Mouse (Mus musculus) embryonic facial prominence, embryonic 12.5 days (tissue): ENCODE data around the gene Dcx. TPM values are rescaled to one million over a fixed set of nuclear protein-coding genes. Genes with fewer than 3 reads are reported as not detected.

Experiments
- ATAC-seq: fragments of 200-750 bp; cut with Nextera tagmentation; 2 replicates; pipeline ENCODE4 v1.8.0; 2017; ENCODE audit not compliant: insufficient number of reproducible peaks, insufficient read depth, low FRiP score, low TSS enrichment
- H3K27ac ChIP-seq: fragments of 300-500 bp; sonication (generic); 2 replicates; pipeline ENCODE4 v1.5.1; 2016; ENCODE audit warnings: mild to moderate bottlenecking
- H3K27me3 ChIP-seq: fragments of 300-500 bp; sonication (generic); 2 replicates; pipeline ENCODE4 v1.6.1; 2016; ENCODE audit warnings: mild to moderate bottlenecking, moderate library complexity
- H3K36me3 ChIP-seq: fragments of 300-500 bp; sonication (generic); 2 replicates; pipeline ENCODE4 v1.6.1; 2016; ENCODE audit warnings: mild to moderate bottlenecking
- H3K4me1 ChIP-seq: fragments of 300-500 bp; sonication (generic); 2 replicates; pipeline ENCODE4 v1.6.1; 2016
- H3K4me2 ChIP-seq: fragments of 300-500 bp; sonication (generic); replicated peaks from 2 replicates; pipeline ENCODE4 v1.6.1; 2016; ENCODE audit warnings: mild to moderate bottlenecking, moderate library complexity
- H3K4me3 ChIP-seq: fragments of 300-500 bp; sonication (generic); 2 replicates; pipeline ENCODE4 v1.5.1; 2016; ENCODE audit warnings: mild to moderate bottlenecking
- H3K9ac ChIP-seq: fragments of 300-500 bp; sonication (generic); 2 replicates; pipeline ENCODE4 v1.6.1; 2016; ENCODE audit warnings: mild to moderate bottlenecking, moderate library complexity
- H3K9me3 ChIP-seq: fragments of 300-500 bp; sonication (generic); 2 replicates; pipeline ENCODE4 v1.6.1; 2016; ENCODE audit warnings: mild to moderate bottlenecking, moderate library complexity
- WGBS: fragments of 180-500 bp; shearing (Covaris S2); methylation state at CpG from one replicate; pipeline ENCODE4 v1.1.7; 2016; 5-methylcytosine and 5-hydroxymethylcytosine counted together
- polyA plus RNA-seq: library from polyadenylated mRNA; unstranded; fragments of >200 nt; fragmentation: Nextera tagmentation; extraction: Ambion mirVana; gene quantifications from 2 replicates; pipeline ENCODE4 v1.2.1, GENCODE M21; 2016

Dcx gene
- polyA plus RNA-seq, 1 experiment from 2014 or later, result 17.4 TPM

GRCm38 (mm10) chrX:143893180-143893579 is 39.9 kb downstream of the Dcx start:
- Histone ChIP-seq H3K4me3 (no peak overlapping the region), H3K9ac (no peak overlapping the region), H3K36me3 (no peaks in the 10 kb centered on the region), H3K9me3 (no peaks in the 10 kb centered on the region), H3K4me2 (no peak overlapping the region), H3K27ac (no peak overlapping the region), H3K27me3 (peaks cover 3% of the 10 kb centered on the region; the same call in 1 of the 2 replicates), H3K4me1 (no peaks in the 10 kb centered on the region)
- ATAC-seq, result no peak
- WGBS, result 50% methylated on average over 3 of the region's 3 CpGs

GRCm38 (mm10) chrX:143885765-143886164 is 47.3 kb downstream of the Dcx start:
- Histone ChIP-seq H3K36me3 (no peaks in the 10 kb centered on the region), H3K27ac (no peak overlapping the region), H3K9ac (no peak overlapping the region), H3K4me3 (no peak overlapping the region), H3K27me3 (no peaks in the 10 kb centered on the region; the same call in 1 of the 2 replicates), H3K4me1 (no peaks in the 10 kb centered on the region), H3K9me3 (no peaks in the 10 kb centered on the region), H3K4me2 (no peak overlapping the region)
- 25% methylated on average over 4 of the region's 4 CpGs for WGBS
- no peak for ATAC-seq

DNA sequence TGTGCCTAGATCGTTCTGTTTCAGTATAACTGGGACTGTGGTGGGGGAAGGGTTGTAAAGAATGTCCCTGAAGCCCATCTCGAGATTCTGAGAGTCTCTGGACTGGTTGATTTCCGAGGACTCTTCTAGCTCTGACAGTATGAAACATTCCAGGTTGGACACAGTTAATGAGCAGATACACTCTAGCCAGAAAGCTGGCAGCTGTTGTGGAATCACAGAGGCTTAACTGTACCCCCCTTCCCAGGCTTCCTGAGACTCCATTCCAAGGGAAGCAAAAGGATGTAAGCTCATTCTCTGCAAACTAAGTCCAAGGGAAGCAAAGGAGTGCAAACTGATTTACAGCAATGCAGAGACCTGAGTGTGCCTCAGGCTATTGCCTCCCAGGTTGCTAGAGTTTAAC is 48.2 kb downstream of the Dcx start:
- Histone ChIP-seq H3K9ac (no peak overlapping the region), H3K4me2 (no peak overlapping the region), H3K27me3 (no peaks in the 10 kb centered on the region; the same call in 1 of the 2 replicates), H3K4me3 (no peak overlapping the region), H3K9me3 (no peaks in the 10 kb centered on the region), H3K27ac (no peak overlapping the region), H3K36me3 (no peaks in the 10 kb centered on the region), H3K4me1 (no peaks in the 10 kb centered on the region)
- no peak for ATAC-seq
- 20% methylated on average over 3 of the region's 3 CpGs for WGBS

DNA sequence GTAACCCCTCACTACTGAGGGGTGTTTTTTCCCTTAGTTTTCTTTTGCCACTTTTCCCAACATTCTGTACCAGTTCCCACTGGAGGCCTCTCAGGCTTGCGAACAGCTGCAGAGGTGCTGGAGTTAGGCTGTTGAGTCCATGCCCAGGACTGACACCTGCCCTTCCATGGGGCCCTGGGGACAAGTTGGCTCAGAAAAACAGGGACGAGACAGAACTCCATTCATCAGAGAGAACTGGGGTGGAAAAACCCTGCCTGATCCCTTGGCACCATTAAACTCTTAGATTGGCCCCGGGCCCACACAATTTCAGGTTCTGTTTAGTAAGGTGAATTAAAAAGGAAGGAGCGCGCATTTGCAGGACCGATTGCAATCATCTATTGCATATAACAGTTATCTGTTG is 48.8 kb downstream of the Dcx start:
- H3K9ac ChIP-seq, result no peak overlapping the region
- no peaks in the 10 kb centered on the region for H3K4me1 ChIP-seq
- no peak overlapping the region for H3K4me2 ChIP-seq
- H3K36me3 ChIP-seq, result no peaks in the 10 kb centered on the region
- H3K27me3 ChIP-seq, result no peaks in the 10 kb centered on the region; the same call in 1 of the 2 replicates
- WGBS, result 76% methylated on average over 6 of the region's 6 CpGs
- no peak overlapping the region for H3K4me3 ChIP-seq
- ATAC-seq, result no peak
- H3K9me3 ChIP-seq, result no peaks in the 10 kb centered on the region
- H3K27ac ChIP-seq, result no peak overlapping the region

DNA sequence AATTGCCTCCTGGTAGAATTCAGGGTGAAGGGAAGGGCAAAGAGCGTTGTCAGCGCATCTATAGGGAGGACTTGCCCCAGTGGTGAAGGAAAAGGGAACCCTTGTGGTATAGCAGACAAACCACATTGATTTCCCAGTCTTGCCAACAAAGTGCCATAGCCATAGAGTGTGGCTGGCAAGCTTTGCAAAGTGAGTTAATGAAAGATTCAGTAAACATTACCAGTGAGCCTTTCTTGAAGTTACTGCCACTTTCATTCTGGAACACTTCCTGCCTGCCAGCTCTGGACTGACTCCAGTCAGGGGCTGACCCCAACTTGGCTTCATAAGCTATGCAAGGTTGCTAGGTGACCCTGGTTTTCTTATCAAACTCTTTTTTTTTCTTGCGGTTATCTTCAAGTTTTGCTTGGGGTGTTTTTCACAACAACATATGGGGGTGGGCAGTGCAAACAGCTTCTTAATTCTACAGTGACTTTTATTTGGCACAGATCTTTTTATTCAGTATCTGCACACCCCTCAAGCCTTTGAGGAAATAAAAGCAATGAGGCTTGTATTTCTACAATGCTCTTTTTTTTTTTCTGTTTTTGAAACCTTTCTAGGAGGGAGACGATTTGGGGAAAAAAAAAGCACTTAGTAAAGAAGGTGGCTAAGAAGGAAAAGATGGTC is 51.2 kb downstream of the Dcx start:
- Histone ChIP-seq H3K36me3 (no peaks in the 10 kb centered on the region), H3K9me3 (no peaks in the 10 kb centered on the region), H3K27me3 (no peaks in the 10 kb centered on the region), H3K27ac (no peak overlapping the region), H3K9ac (no peak overlapping the region), H3K4me1 (no peaks in the 10 kb centered on the region), H3K4me2 (no peak overlapping the region), H3K4me3 (no peak overlapping the region)
- WGBS, result 86% methylated on average over 4 of the region's 4 CpGs
- no peak for ATAC-seq

GRCm38 (mm10) chrX:143879631-143880030 is 53.5 kb downstream of the Dcx start:
- no peak for ATAC-seq
- Histone ChIP-seq H3K27me3 (no peaks in the 10 kb centered on the region), H3K4me1 (no peaks in the 10 kb centered on the region), H3K4me3 (no peak overlapping the region), H3K9me3 (no peaks in the 10 kb centered on the region), H3K4me2 (no peak overlapping the region), H3K9ac (no peak overlapping the region), H3K36me3 (no peaks in the 10 kb centered on the region), H3K27ac (no peak overlapping the region)
- WGBS, result 83% methylated on average over 3 of the region's 3 CpGs

DNA sequence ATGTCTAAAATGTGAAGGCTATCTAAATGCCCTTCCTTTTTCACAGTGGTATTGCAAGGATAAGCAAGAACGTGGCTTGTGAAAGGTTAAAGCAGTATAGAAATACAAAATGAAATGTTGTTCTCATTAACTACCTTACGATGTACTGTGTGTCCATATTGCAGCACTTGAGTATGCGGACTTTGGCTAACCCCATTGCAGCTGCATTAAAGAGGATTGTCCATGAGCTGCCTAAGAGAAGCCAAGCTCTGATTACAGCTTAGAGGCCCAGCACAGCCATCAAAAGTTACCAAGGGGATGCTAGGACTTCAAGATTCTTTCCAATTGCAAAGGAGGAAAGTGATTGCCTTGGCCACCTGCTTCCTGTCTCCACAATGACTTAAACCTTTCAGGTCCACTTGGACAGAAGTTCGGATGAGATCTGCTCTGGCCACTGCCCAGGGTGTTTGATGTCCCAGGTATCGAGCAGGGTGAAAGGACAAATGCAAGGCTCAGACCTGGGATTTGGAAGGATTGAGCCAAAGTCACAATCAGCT is 65.9 kb downstream of the Dcx start:
- no peaks in the 10 kb centered on the region for H3K9me3 ChIP-seq
- H3K27me3 ChIP-seq, result peaks cover 7% of the 10 kb centered on the region; the same call in 1 of the 2 replicates
- ATAC-seq, result no peak
- 69% methylated on average over 5 of the region's 5 CpGs for WGBS
- no peaks in the 10 kb centered on the region for H3K4me1 ChIP-seq
- H3K9ac ChIP-seq, result no peak overlapping the region
- H3K27ac ChIP-seq, result no peak overlapping the region
- H3K4me3 ChIP-seq, result no peak overlapping the region
- H3K4me2 ChIP-seq, result no peak overlapping the region
- H3K36me3 ChIP-seq, result no peaks in the 10 kb centered on the region

DNA sequence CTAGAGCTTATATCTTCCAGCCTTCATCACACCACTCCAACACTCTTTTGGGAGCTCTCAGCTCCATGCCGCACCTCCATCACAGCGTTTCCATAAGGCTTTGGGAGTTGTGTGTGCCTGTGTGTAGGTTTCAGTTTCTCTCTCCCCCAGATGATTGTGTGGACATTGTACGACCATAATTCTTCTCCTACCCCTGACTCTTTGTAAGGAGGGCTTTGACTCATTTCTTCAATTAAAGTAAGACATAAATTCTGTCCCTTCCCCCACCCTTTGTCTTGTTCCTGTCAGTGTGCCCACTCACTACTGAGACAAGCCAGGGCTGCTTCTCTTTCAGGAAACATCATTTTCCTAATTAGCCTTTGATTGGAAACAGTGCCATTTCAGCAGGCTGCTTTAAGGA is 81.8 kb downstream of the Dcx start:
- H3K9ac ChIP-seq, result no peak overlapping the region
- H3K36me3 ChIP-seq, result no peaks in the 10 kb centered on the region
- no peak overlapping the region for H3K4me2 ChIP-seq
- H3K27ac ChIP-seq, result no peak overlapping the region
- H3K9me3 ChIP-seq, result no peaks in the 10 kb centered on the region
- peaks cover 8% of the 10 kb centered on the region; the same call in 1 of the 2 replicates for H3K27me3 ChIP-seq
- no peaks in the 10 kb centered on the region for H3K4me1 ChIP-seq
- no peak for ATAC-seq
- 59% methylated on average over 3 of the region's 3 CpGs for WGBS
- H3K4me3 ChIP-seq, result no peak overlapping the region

- Histone ChIP-seq H3K9me3 (no peaks in the 10 kb centered on the region), H3K36me3 (no peaks in the 10 kb centered on the region), H3K4me1 (no peaks in the 10 kb centered on the region), H3K4me3 (no peak overlapping the region), H3K4me2 (no peak overlapping the region), H3K9ac (no peak overlapping the region), H3K27me3 (peaks cover 8% of the 10 kb centered on the region; the same call in 1 of the 2 replicates), H3K27ac (no peak overlapping the region)
- WGBS, result 75% methylated on average over 3 of the region's 3 CpGs
- ATAC-seq, result no peak
These were observed 83.1 kb downstream of the Dcx start for GRCm38 (mm10) chrX:143849969-143850368.

- H3K27me3 ChIP-seq, result peaks cover 8% of the 10 kb centered on the region; the same call in 1 of the 2 replicates
- H3K9me3 ChIP-seq, result no peaks in the 10 kb centered on the region
- H3K9ac ChIP-seq, result no peak overlapping the region
- no peak overlapping the region for H3K27ac ChIP-seq
- no peak overlapping the region for H3K4me2 ChIP-seq
- no peaks in the 10 kb centered on the region for H3K36me3 ChIP-seq
- no peak overlapping the region for H3K4me3 ChIP-seq
- no peaks in the 10 kb centered on the region for H3K4me1 ChIP-seq
- WGBS, result 66% methylated on average over 3 of the region's 3 CpGs
- ATAC-seq, result no peak
These were observed 86.5 kb downstream of the Dcx start for GRCm38 (mm10) chrX:143846637-143847036.

GRCm38 (mm10) chrX:143827212-143827611 is 105.9 kb downstream of the Dcx start, which contains the start of gene Capn6:
Gene Capn6, minus strand, starts transcription at chrX:143827414.
- no peaks in the 10 kb centered on the region for H3K9me3 ChIP-seq
- H3K4me1 ChIP-seq, result no peaks in the 10 kb centered on the region
- WGBS, result 15% methylated on average over 4 of the region's 4 CpGs
- peak within 1 kb of the TSS; percentile 56 for H3K9ac ChIP-seq
- H3K4me3 ChIP-seq, result peak within 1 kb of the TSS; percentile 46
- H3K36me3 ChIP-seq, result no peaks in the 10 kb centered on the region
- peak within 1 kb of the TSS; percentile 74; the same call in 1 of the 2 replicates for H3K27ac ChIP-seq
- ATAC-seq, result peak; percentile 52; the same call in 1 of the 2 replicates
- H3K27me3 ChIP-seq, result no peaks in the 10 kb centered on the region
- peak within 1 kb of the TSS; percentile 44 for H3K4me2 ChIP-seq

DNA sequence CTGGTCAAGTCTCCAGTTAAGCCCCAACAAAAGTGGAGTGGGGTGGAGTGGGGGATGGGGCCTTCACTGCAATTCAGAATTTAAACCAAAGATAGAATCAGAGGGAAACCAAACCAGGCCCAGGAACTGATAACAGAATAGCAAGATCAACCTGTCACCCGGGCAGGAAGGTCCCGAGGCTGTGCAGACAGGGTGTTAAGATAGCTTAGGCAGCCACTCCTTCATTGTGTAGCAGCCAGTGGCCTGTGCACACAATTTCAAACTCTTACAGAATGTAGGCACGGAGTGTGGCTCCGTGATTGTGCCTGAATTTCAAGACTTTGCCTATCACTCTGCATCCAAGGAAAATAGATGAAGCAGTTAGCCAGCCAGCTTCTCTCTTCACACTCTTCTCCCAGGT is 106.6 kb downstream of the Dcx start:
- peak overlapping the region; percentile 44 for H3K4me2 ChIP-seq
- peak overlapping the region; percentile 56 for H3K9ac ChIP-seq
- no peaks in the 10 kb centered on the region for H3K4me1 ChIP-seq
- H3K4me3 ChIP-seq, result peak overlapping the region; percentile 46
- WGBS, result 35% methylated on average over 4 of the region's 4 CpGs
- no peaks in the 10 kb centered on the region for H3K36me3 ChIP-seq
- H3K27ac ChIP-seq, result peak overlapping the region; percentile 74; the same call in 1 of the 2 replicates
- ATAC-seq, result no peak
- no peaks in the 10 kb centered on the region for H3K9me3 ChIP-seq
- H3K27me3 ChIP-seq, result no peaks in the 10 kb centered on the region
